Mouse (Mus musculus): ENCODE results near the gene Nos1ap.

DNA sequence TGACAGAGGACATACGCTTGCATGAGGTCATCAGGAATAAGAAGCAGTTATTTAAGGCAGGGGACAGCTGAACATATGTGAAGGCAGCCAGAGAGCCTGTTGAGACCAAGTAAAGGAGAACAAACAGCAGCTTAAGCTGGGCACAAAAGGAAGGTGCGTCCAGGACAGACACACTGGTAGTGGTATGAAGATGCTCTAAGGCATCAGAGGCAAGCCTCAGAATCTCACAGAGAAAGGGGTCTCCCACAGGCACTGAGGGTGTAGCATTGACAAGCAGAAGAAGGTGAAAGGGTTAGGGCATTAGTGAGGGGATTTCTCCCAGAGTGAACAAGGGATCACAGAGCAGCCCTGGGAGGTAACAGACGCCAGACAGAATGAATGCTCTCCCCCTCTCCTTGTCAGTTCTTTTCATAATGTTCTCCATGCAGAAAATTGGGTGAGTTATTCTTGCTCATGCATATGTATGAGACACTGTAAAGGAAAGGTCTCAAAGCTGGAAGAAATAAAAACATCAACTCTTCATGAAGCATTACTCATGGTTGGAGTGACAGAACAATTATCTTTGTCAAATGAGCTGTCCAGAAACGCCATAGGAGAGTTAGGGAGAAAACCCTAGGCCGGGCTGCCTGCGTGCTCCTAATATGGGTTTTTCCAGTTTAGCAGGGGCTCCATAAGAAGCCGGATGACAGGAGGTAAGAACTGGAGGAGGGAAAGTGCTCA is 222.5 kb downstream of the Nos1ap start:
- TF ChIP-seq POLR2A (IDR thresholded peaks at IDR 0.05; ENCODE audit: low read depth, low read length) (no peak), CTCF (conservative IDR thresholded peaks at IDR 0.05; ENCODE audit: insufficient read depth, insufficient read length, low read depth, low read length) (no peak)
